In genomic region chr5:53212782-53213710, GRCm38 (mm10) we compare ENCODE assay signal across 8 mouse cellular contexts. TPM values are rescaled to one million over a fixed set of nuclear protein-coding genes. Genes with fewer than 3 reads are reported as not detected.
DNase-seq lines count a peak whose midpoint lies in the region; ATAC-seq and TF ChIP-seq lines count a peak whose summit lies in the region.

No protein-coding gene starts in this region.

- no peaks in the 10 kb centered on the region for H3K27me3 ChIP-seq in kidney, adult 2 months (replicated peaks; ENCODE audit: control insufficient read depth, insufficient read depth, low read length)
- H3K27me3 ChIP-seq in embryonic facial prominence, embryonic 13.5 days, result peaks cover 64% of the 10 kb centered on the region
- peaks cover 21% of the 10 kb centered on the region for H3K27me3 ChIP-seq in hindbrain, embryonic 13.5 days
- peaks cover 73% of the 10 kb centered on the region for H3K27me3 ChIP-seq in liver, embryonic 15.5 days
- 0 out of 2 replicates have a peak, but pooled peaks cover 6% of the 10 kb centered on the region for H3K27me3 ChIP-seq in neural tube, embryonic 15.5 days (replicated peaks)

- peaks cover 6% of the 10 kb centered on the region; the same call in 1 of the 2 replicates for H3K4me1 ChIP-seq in kidney, adult 2 months (ENCODE audit: control insufficient read depth, insufficient read depth, low read length)
- H3K4me1 ChIP-seq in embryonic facial prominence, embryonic 13.5 days, result peaks cover 12% of the 10 kb centered on the region
- peaks cover 48% of the 10 kb centered on the region for H3K4me1 ChIP-seq in hindbrain, embryonic 13.5 days (replicated peaks)
- H3K4me1 ChIP-seq in liver, embryonic 15.5 days (replicated peaks), result 0 out of 2 replicates have a peak, but pooled peaks cover 6% of the 10 kb centered on the region
- peaks cover 35% of the 10 kb centered on the region for H3K4me1 ChIP-seq in neural tube, embryonic 15.5 days

- no peaks in the 10 kb centered on the region for H3K9me3 ChIP-seq in embryonic facial prominence, embryonic 13.5 days
- no peaks in the 10 kb centered on the region for H3K9me3 ChIP-seq in hindbrain, embryonic 13.5 days
- no peaks in the 10 kb centered on the region for H3K9me3 ChIP-seq in liver, embryonic 15.5 days (replicated peaks)
- H3K9me3 ChIP-seq in neural tube, embryonic 15.5 days (replicated peaks), result no peaks in the 10 kb centered on the region

- no peaks in the 10 kb centered on the region for H3K36me3 ChIP-seq in kidney, adult 2 months (ENCODE audit: control insufficient read depth, insufficient read depth, low read length)
- H3K36me3 ChIP-seq in embryonic facial prominence, embryonic 13.5 days, result no peaks in the 10 kb centered on the region
- H3K36me3 ChIP-seq in hindbrain, embryonic 13.5 days, result no peaks in the 10 kb centered on the region
- no peaks in the 10 kb centered on the region for H3K36me3 ChIP-seq in liver, embryonic 15.5 days (replicated peaks)
- no peaks in the 10 kb centered on the region for H3K36me3 ChIP-seq in neural tube, embryonic 15.5 days

- 1% methylated on average over 70 of the region's 99 CpGs for WGBS in kidney, adult 2 months
- WGBS in embryonic facial prominence, embryonic 13.5 days, result under 1% methylated on average over 68 of the region's 99 CpGs
- WGBS in hindbrain, embryonic 13.5 days, result under 1% methylated on average over 39 of the region's 99 CpGs
- WGBS in liver, embryonic 15.5 days (ENCODE audit: insufficient replicate concordance), result under 1% methylated on average over 73 of the region's 99 CpGs
- WGBS in neural tube, embryonic 15.5 days, result under 1% methylated on average over 38 of the region's 99 CpGs

- TF ChIP-seq POLR2A in kidney, adult 2 months (IDR thresholded peaks at IDR 0.05; ENCODE audit: low read depth, low read length), result no peak

- peak overlapping the region; percentile 70 for H3K9ac ChIP-seq in embryonic facial prominence, embryonic 13.5 days
- H3K9ac ChIP-seq in hindbrain, embryonic 13.5 days, result peak overlapping the region; percentile 88
- no peak overlapping the region for H3K9ac ChIP-seq in liver, embryonic 15.5 days
- H3K9ac ChIP-seq in neural tube, embryonic 15.5 days (replicated peaks), result peak overlapping the region; percentile 75

- ATAC-seq in embryonic facial prominence, embryonic 13.5 days (ENCODE audit: insufficient number of reproducible peaks, insufficient read depth, low FRiP score, low TSS enrichment, low read depth), result peak; percentile 13; the same call in 1 of the 2 replicates
- ATAC-seq in hindbrain, embryonic 13.5 days (ENCODE audit: low FRiP score), result peak; percentile 50
- no peak for ATAC-seq in liver, embryonic 15.5 days (ENCODE audit: insufficient read depth)
- ATAC-seq in neural tube, embryonic 15.5 days (ENCODE audit: low FRiP score), result peak; percentile 55
- ATAC-seq in activated CD4-positive, CD25-positive, alpha-beta regulatory T cell, adult 4 months, result no peak

- no peak overlapping the region for H3K27ac ChIP-seq in kidney, adult 2 months (ENCODE audit: insufficient read depth, low read depth, low read length)
- H3K27ac ChIP-seq in embryonic facial prominence, embryonic 13.5 days, result no peak overlapping the region
- peak overlapping the region; percentile 80 for H3K27ac ChIP-seq in hindbrain, embryonic 13.5 days
- no peak overlapping the region for H3K27ac ChIP-seq in liver, embryonic 15.5 days (replicated peaks)
- peak overlapping the region; percentile 48 for H3K27ac ChIP-seq in neural tube, embryonic 15.5 days (replicated peaks)

- H3K4me3 ChIP-seq in kidney, adult 2 months (ENCODE audit: insufficient read depth, low read depth, low read length), result peak overlapping the region; percentile 56
- H3K4me3 ChIP-seq in embryonic facial prominence, embryonic 13.5 days, result peak overlapping the region; percentile 66
- peak overlapping the region; percentile 75 for H3K4me3 ChIP-seq in hindbrain, embryonic 13.5 days
- H3K4me3 ChIP-seq in liver, embryonic 15.5 days (replicated peaks), result peak overlapping the region; percentile 48
- peak overlapping the region; percentile 63 for H3K4me3 ChIP-seq in neural tube, embryonic 15.5 days (replicated peaks)

- no peak for TF ChIP-seq CTCF in kidney, adult 2 months (conservative IDR thresholded peaks at IDR 0.05; ENCODE audit: insufficient read depth, insufficient read length, low read depth, low read length)

- peak; percentile 47 for DNase-seq in kidney, adult 2 months
- no peak for DNase-seq in kidney, adult 11 months
- peak; percentile 59 for DNase-seq in adrenal gland, postnatal 14 days

- peak overlapping the region; percentile 100 for H3K4me2 ChIP-seq in embryonic facial prominence, embryonic 13.5 days
- H3K4me2 ChIP-seq in hindbrain, embryonic 13.5 days, result peak overlapping the region; percentile 97
- H3K4me2 ChIP-seq in liver, embryonic 15.5 days, result peak overlapping the region; percentile 70
- peak overlapping the region; percentile 97 for H3K4me2 ChIP-seq in neural tube, embryonic 15.5 days

RNA-seq across cellular contexts. Expression of gene Sel1l3, which starts 0.7 kb away (rescaled TPM):
- polyA plus RNA-seq in kidney, adult 2 months (2012; rRNA removed), result 28.6 and 31.5 TPM in 2 replicates
- total RNA-seq in adrenal gland, postnatal 14 days (2021), result 2.9 and 3.0 TPM in 2 replicates
- polyA plus RNA-seq in embryonic facial prominence, embryonic 13.5 days (2015; fragmentation: Nextera tagmentation; extraction: Ambion mirVana), result 1.0 and 1.3 TPM in 2 replicates
- polyA plus RNA-seq in hindbrain, embryonic 13.5 days (2015; fragmentation: Nextera tagmentation; extraction: Ambion mirVana), result 4.4 and 5.2 TPM in 2 replicates
- polyA plus RNA-seq in liver, embryonic 15.5 days (2015; fragmentation: Nextera tagmentation; extraction: Ambion mirVana), result 0.09 and 0.12 TPM in 2 replicates
- 4.4 and 5.9 TPM in 2 replicates for polyA plus RNA-seq in neural tube, embryonic 15.5 days (2015; fragmentation: Nextera tagmentation; extraction: Ambion mirVana)
- not detected for polyA plus RNA-seq in activated CD4-positive, CD25-positive, alpha-beta regulatory T cell, adult 4 months (2017; shearing (Covaris generic))

RNA-seq across cellular contexts. Expression of gene Smim20, which starts 53.8 kb away (rescaled TPM):
- 99.5 and 103 TPM in 2 replicates for polyA plus RNA-seq in kidney, adult 2 months (2012; rRNA removed)
- total RNA-seq in adrenal gland, postnatal 14 days (2021), result 63.7 and 65.9 TPM in 2 replicates
- polyA plus RNA-seq in embryonic facial prominence, embryonic 13.5 days (2015; fragmentation: Nextera tagmentation; extraction: Ambion mirVana), result 77.5 and 87.9 TPM in 2 replicates
- polyA plus RNA-seq in hindbrain, embryonic 13.5 days (2015; fragmentation: Nextera tagmentation; extraction: Ambion mirVana), result 76.0 and 76.6 TPM in 2 replicates
- 28.5 and 32.2 TPM in 2 replicates for polyA plus RNA-seq in liver, embryonic 15.5 days (2015; fragmentation: Nextera tagmentation; extraction: Ambion mirVana)
- 86.0 and 89.8 TPM in 2 replicates for polyA plus RNA-seq in neural tube, embryonic 15.5 days (2015; fragmentation: Nextera tagmentation; extraction: Ambion mirVana)
- polyA plus RNA-seq in activated CD4-positive, CD25-positive, alpha-beta regulatory T cell, adult 4 months (2017; shearing (Covaris generic)), result 100 to 1,000 TPM; 103 to 107 TPM

Comparison
In these comparisons a context has a peak if more than half of its experiments do, and no peak if none do; other contexts are left out.
1. H3K27ac ChIP-seq: peak in hindbrain, embryonic 13.5 days (single experiment) and neural tube, embryonic 15.5 days (single experiment); none in kidney, adult 2 months (single experiment), embryonic facial prominence, embryonic 13.5 days (single experiment) and liver, embryonic 15.5 days (single experiment).
2. ATAC-seq: peak in embryonic facial prominence, embryonic 13.5 days (single experiment), hindbrain, embryonic 13.5 days (single experiment) and neural tube, embryonic 15.5 days (single experiment); none in liver, embryonic 15.5 days (single experiment) and activated CD4-positive, CD25-positive, alpha-beta regulatory T cell, adult 4 months (single experiment).
3. Peak in every context shown above with its lines, with median percentiles within 50 percentile points of each other: H3K4me3 ChIP-seq and H3K4me2 ChIP-seq.